Comparison of ENCODE assay signal across 8 mouse cellular contexts in genomic region chr7:29480590-29481344, GRCm38 (mm10). TPM values are rescaled to one million over a fixed set of nuclear protein-coding genes. Genes with fewer than 3 reads are reported as not detected.
DNase-seq lines count a peak whose midpoint lies in the region; ATAC-seq lines count a peak whose summit lies in the region.
"Had no signal": no experiment of that assay in that cellular context is flagged by ENCODE, and none has a peak within 500 bp of the region (broad histone marks: within the 10 kb centered on the region; RNA-seq: fewer than 3 reads in every experiment).

No protein-coding gene starts in this region.

- WGBS in hindbrain, embryonic 10.5 days: 92% methylated on average over 16 of the region's 16 CpGs
- WGBS in midbrain, embryonic 11.5 days: 89% methylated on average over 16 of the region's 16 CpGs
- WGBS in liver, embryonic 11.5 days: 89% methylated on average over 16 of the region's 16 CpGs

- peak; percentile 27; the same call in 1 of the 2 replicates for ATAC-seq in midbrain, embryonic 11.5 days (ENCODE audit: low FRiP score)
- ATAC-seq in liver, embryonic 11.5 days (replicated peaks; ENCODE audit: low FRiP score): no peak
- ATAC-seq: Patski had no signal

- no peaks in the 10 kb centered on the region for H3K36me3 ChIP-seq in hindbrain, embryonic 10.5 days
- no peaks in the 10 kb centered on the region for H3K36me3 ChIP-seq in midbrain, embryonic 11.5 days (ENCODE audit: control insufficient read depth, insufficient read depth, low read length)
- no peaks in the 10 kb centered on the region for H3K36me3 ChIP-seq in liver, embryonic 11.5 days (ENCODE audit: control insufficient read depth, insufficient read depth, low read length)

- no peak overlapping the region for H3K4me3 ChIP-seq in hindbrain, embryonic 10.5 days
- H3K4me3 ChIP-seq in midbrain, embryonic 11.5 days (ENCODE audit: low read depth, low read length): no peak overlapping the region
- no peak overlapping the region for H3K4me3 ChIP-seq in liver, embryonic 11.5 days (ENCODE audit: low read depth, low read length)

- peak overlapping the region; percentile 75; the same call in 1 of the 2 replicates for H3K27ac ChIP-seq in hindbrain, embryonic 10.5 days
- H3K27ac ChIP-seq in midbrain, embryonic 11.5 days (ENCODE audit: low read depth, low read length): 0 out of 2 replicates have a peak overlapping the region, but pooled peaks have one; percentile 36
- no peak overlapping the region for H3K27ac ChIP-seq in liver, embryonic 11.5 days (ENCODE audit: low read depth, low read length)

- H3K4me2 ChIP-seq in midbrain, embryonic 11.5 days: no peak overlapping the region
- H3K4me2 ChIP-seq in liver, embryonic 11.5 days: no peak overlapping the region

- peak; percentile 62 for DNase-seq in cerebellum, adult 11 months
- DNase-seq in cerebellum, postnatal 10 days: peak; percentile 63 to 70
- no peak for DNase-seq in hindbrain, embryonic 10.5 days (ENCODE audit: low spot score)
- DNase-seq in midbrain, embryonic 11.5 days (ENCODE audit: low spot score, missing footprints): no peak
- no peak for DNase-seq in adrenal gland, postnatal 10 days
- no peak for DNase-seq in left cerebral cortex, adult 9 months (ENCODE audit: low spot score in 2 of 2)
- DNase-seq in liver, embryonic 11.5 days (ENCODE audit: low spot score): no peak

- H3K27me3 ChIP-seq in hindbrain, embryonic 10.5 days (ENCODE audit: insufficient read depth, poor library complexity, severe bottlenecking): no peaks in the 10 kb centered on the region
- H3K27me3 ChIP-seq in midbrain, embryonic 11.5 days (ENCODE audit: control insufficient read depth, insufficient read depth, low read length): no peaks in the 10 kb centered on the region
- no peaks in the 10 kb centered on the region for H3K27me3 ChIP-seq in liver, embryonic 11.5 days (replicated peaks; ENCODE audit: control insufficient read depth, insufficient read depth, low read length)
- H3K27me3 ChIP-seq: Patski had no signal

- peak overlapping the region; percentile 36; the same call in 1 of the 2 replicates for H3K9ac ChIP-seq in midbrain, embryonic 11.5 days (ENCODE audit: low read length)
- no peak overlapping the region for H3K9ac ChIP-seq in liver, embryonic 11.5 days (ENCODE audit: low read depth, low read length)

- H3K9me3 ChIP-seq in hindbrain, embryonic 10.5 days: no peaks in the 10 kb centered on the region
- no peaks in the 10 kb centered on the region for H3K9me3 ChIP-seq in midbrain, embryonic 11.5 days (ENCODE audit: control insufficient read depth, low read length)
- no peaks in the 10 kb centered on the region for H3K9me3 ChIP-seq in liver, embryonic 11.5 days (ENCODE audit: control insufficient read depth, low read length)

- peaks cover 30% of the 10 kb centered on the region for H3K4me1 ChIP-seq in hindbrain, embryonic 10.5 days (replicated peaks)
- peaks cover 15% of the 10 kb centered on the region for H3K4me1 ChIP-seq in midbrain, embryonic 11.5 days (ENCODE audit: control insufficient read depth, insufficient read depth, low read length)
- no peaks in the 10 kb centered on the region for H3K4me1 ChIP-seq in liver, embryonic 11.5 days (replicated peaks; ENCODE audit: control insufficient read depth, insufficient read depth, low read length)

RNA-seq across cellular contexts. Expression of gene Sipa1l3, which starts 37.7 kb away (rescaled TPM):
- polyA plus RNA-seq in hindbrain, embryonic 10.5 days (2016; fragmentation: Nextera tagmentation; extraction: Ambion mirVana): 8.1 and 9.7 TPM in 2 replicates
- polyA plus RNA-seq in midbrain, embryonic 11.5 days (2014; fragmentation: Nextera tagmentation; extraction: Ambion mirVana): 5.8 and 7.8 TPM in 2 replicates
- 10 to 100 TPM; 26.9 to 47.2 TPM for total RNA-seq in adrenal gland, postnatal 10 days (2021)
- 9.0 and 10.1 TPM in 2 replicates for polyA plus RNA-seq in liver, embryonic 11.5 days (2014; fragmentation: Nextera tagmentation; extraction: Ambion mirVana)

Comparison
In these comparisons a context has a peak if more than half of its experiments do, and no peak if none do; other contexts are left out.
1. DNase-seq: peak in cerebellum, adult 11 months (single experiment) and cerebellum, postnatal 10 days (2 of 2); none in hindbrain, embryonic 10.5 days (single experiment), midbrain, embryonic 11.5 days (single experiment), adrenal gland, postnatal 10 days (single experiment), left cerebral cortex, adult 9 months (0 of 2) and liver, embryonic 11.5 days (single experiment).